Mouse (Mus musculus) cerebellum, postnatal 25 days (tissue): Measurements from ENCODE around the gene Tmub2.

Experiments
- DNase-seq, 2 experiments: peaks; one replicate each; pipeline ENCODE4 v3.0.0; 2021; ENCODE audit warnings: mixed read lengths in 2 of 2

Gene Tmub2

GRCm38 (mm10) chr11:102284501-102285094 is at the start of gene Tmub2:
Gene Tmub2 (plus strand): TSS chr11:102284931.
- DNase-seq: peak; percentile 94 to 96

- DNase-seq: no peak
Measured at GRCm38 (mm10) chr11:102236022-102236421, 48.7 kb upstream of the Tmub2 start.

GRCm38 (mm10) chr11:102240636-102241035 is 44.1 kb upstream of the Tmub2 start:
- DNase-seq: no peak

- DNase-seq: no peak
Measured at GRCm38 (mm10) chr11:102241246-102241645, 43.5 kb upstream of the Tmub2 start.

- DNase-seq: no peak
Measured at GRCm38 (mm10) chr11:102241874-102242273, 42.9 kb upstream of the Tmub2 start.

GRCm38 (mm10) chr11:102244926-102245449 is 39.7 kb upstream of the Tmub2 start:
- peak; percentile 72 to 81 for DNase-seq

GRCm38 (mm10) chr11:102245581-102246272 is 39.0 kb upstream of the Tmub2 start:
- DNase-seq: no peak

- no peak for DNase-seq
Measured at GRCm38 (mm10) chr11:102246273-102246635, 38.5 kb upstream of the Tmub2 start.

GRCm38 (mm10) chr11:102246871-102247270 is 37.9 kb upstream of the Tmub2 start:
- no peak for DNase-seq

- DNase-seq: peak; percentile 94 to 96
Measured at GRCm38 (mm10) chr11:102248630-102249230, 36.0 kb upstream of the Tmub2 start, which contains the start of gene BC030867. Gene BC030867 (plus strand): TSS chr11:102248882.

GRCm38 (mm10) chr11:102249351-102250090 is 35.2 kb upstream of the Tmub2 start:
- no peak for DNase-seq

- DNase-seq: peak; percentile 27 to 43
Measured at GRCm38 (mm10) chr11:102257514-102257913, 27.2 kb upstream of the Tmub2 start.

GRCm38 (mm10) chr11:102258095-102258494 is 26.6 kb upstream of the Tmub2 start:
- no peak for DNase-seq

- DNase-seq: no peak
Measured at GRCm38 (mm10) chr11:102258521-102258920, 26.2 kb upstream of the Tmub2 start.

- peak in 1 of 2 experiments; percentile 29 for DNase-seq
Measured at GRCm38 (mm10) chr11:102263211-102263610, 21.5 kb upstream of the Tmub2 start.

GRCm38 (mm10) chr11:102265816-102266215 is 18.9 kb upstream of the Tmub2 start:
- peak; percentile 58 to 64 for DNase-seq

- peak in 1 of 2 experiments; percentile 35 for DNase-seq
Measured at GRCm38 (mm10) chr11:102266631-102267355, 17.9 kb upstream of the Tmub2 start.

- peak; percentile 73 to 82 for DNase-seq
Measured at GRCm38 (mm10) chr11:102267480-102267879, 17.3 kb upstream of the Tmub2 start.

- DNase-seq: no peak
Measured at GRCm38 (mm10) chr11:102268520-102269244, 16.0 kb upstream of the Tmub2 start, which contains the start of gene Asb16. Gene Asb16 (plus strand): TSS chr11:102268743.

GRCm38 (mm10) chr11:102276411-102276915 is 8.3 kb upstream of the Tmub2 start:
- peak; percentile 39 to 51 for DNase-seq

GRCm38 (mm10) chr11:102277754-102278153 is 7.0 kb upstream of the Tmub2 start:
- no peak for DNase-seq
